Mouse (Mus musculus) CH12.LX (cell line): ENCODE results near the gene AW011738. TPM values are rescaled to one million over a fixed set of nuclear protein-coding genes. Genes with fewer than 3 reads are reported as not detected.

ENCODE experiments used
- DNase-seq: peaks from one replicate; pipeline ENCODE4 v3.0.0-alpha.2; 2013; ENCODE audit errors: extremely low read depth
- H3K27ac ChIP-seq: 2 replicates; pipeline ENCODE4 v1.5.1; 2012; ENCODE audit warnings: low read depth, mild to moderate bottlenecking, control low read depth, moderate library complexity; ENCODE audit not compliant: insufficient read depth
- H3K27me3 ChIP-seq: replicated peaks from 2 replicates; pipeline ENCODE3; 2012; ENCODE audit warnings: inconsistent platforms
- H3K36me3 ChIP-seq, 2 experiments: replicated peaks in 1 of 2; 2 replicates each; pipeline versions ENCODE3 to v1.6.1; 2012; ENCODE audit warnings: inconsistent platforms in 1 of 2, low read length in 1 of 2, mild to moderate bottlenecking in 1 of 2, mixed read lengths in 1 of 2, moderate library complexity in 1 of 2; ENCODE audit not compliant: control insufficient read depth in 1 of 2, insufficient read depth in 1 of 2
- H3K4me1 ChIP-seq, 2 experiments: 2 replicates each; pipeline ENCODE4 v1.6.1; 2012; ENCODE audit warnings: inconsistent platforms in 1 of 2, moderate library complexity in 1 of 2; ENCODE audit not compliant: insufficient read depth in 2 of 2, control insufficient read depth in 1 of 2
- H3K4me2 ChIP-seq: 2 replicates; pipeline ENCODE4 v1.6.1; 2012; ENCODE audit warnings: low read depth, mild to moderate bottlenecking, control low read depth; ENCODE audit not compliant: poor library complexity, insufficient read depth, severe bottlenecking
- H3K4me3 ChIP-seq, 3 experiments: fragments of 150-350 bp in 1 of 3; sonication (generic) in 1 of 3; replicated peaks in 1 of 3; 2 replicates each; pipeline versions ENCODE3 to v1.5.1; 2011 to 2012; ENCODE audit warnings: low read depth in 2 of 3, low read length in 2 of 3, mild to moderate bottlenecking in 2 of 3, moderate library complexity in 2 of 3, control low read depth in 1 of 3, improper control_type of control experiment in 1 of 3, inconsistent platforms in 1 of 3, mixed read lengths in 1 of 3; ENCODE audit not compliant: poor library complexity in 1 of 3
- H3K79me2 ChIP-seq: replicated peaks from 2 replicates; pipeline ENCODE4 v1.6.1; 2012; ENCODE audit warnings: mild to moderate bottlenecking, moderate library complexity; ENCODE audit not compliant: control insufficient read depth, poor library complexity, insufficient read depth, severe bottlenecking; ENCODE audit errors: extremely low read depth
- H3K9ac ChIP-seq: 2 replicates; pipeline ENCODE4 v1.6.1; 2012; ENCODE audit warnings: low read depth, mild to moderate bottlenecking, control low read depth, moderate library complexity; ENCODE audit not compliant: insufficient read depth
- H3K9me3 ChIP-seq: replicated peaks from 2 replicates; pipeline ENCODE3; 2012; ENCODE audit warnings: low read length, inconsistent platforms, mixed read lengths
- BHLHE40 ChIP-seq: IDR thresholded peaks from 2 replicates; pipeline ENCODE4 v1.6.1; 2011; ENCODE audit warnings: mild to moderate bottlenecking, low read depth, low read length, improper control_type of control experiment
- CHD1 ChIP-seq: IDR thresholded peaks from 2 replicates; pipeline ENCODE4 v1.6.1; 2012; ENCODE audit warnings: low read depth, low read length, improper control_type of control experiment, inconsistent platforms
- ELF1 ChIP-seq: IDR thresholded peaks from 2 replicates; pipeline ENCODE4 v1.6.1; 2014; ENCODE audit warnings: low read depth, mild to moderate bottlenecking, inconsistent platforms, low read length, improper control_type of control experiment
- EP300 ChIP-seq: IDR thresholded peaks from 2 replicates; pipeline ENCODE4 v1.6.1; 2011; ENCODE audit warnings: low read length, improper control_type of control experiment
- ETS1 ChIP-seq: conservative IDR thresholded peaks from 2 replicates; pipeline ENCODE4 v1.6.1; 2012; ENCODE audit warnings: low read depth, mild to moderate bottlenecking, inconsistent platforms, low read length, improper control_type of control experiment, moderate library complexity
- JUND ChIP-seq: conservative IDR thresholded peaks from 2 replicates; pipeline ENCODE4 v1.6.1; 2011; ENCODE audit warnings: low read depth, low read length, improper control_type of control experiment
- KAT2A ChIP-seq: IDR thresholded peaks from 2 replicates; pipeline ENCODE4 v1.6.1; 2012; ENCODE audit warnings: low read length, improper control_type of control experiment, inconsistent platforms; ENCODE audit not compliant: insufficient replicate concordance
- MAFK ChIP-seq: IDR thresholded peaks from 2 replicates; pipeline ENCODE4 v1.6.1; 2011; ENCODE audit warnings: low read length, improper control_type of control experiment; ENCODE audit not compliant: insufficient replicate concordance
- MAX ChIP-seq: IDR thresholded peaks from 2 replicates; pipeline ENCODE4 v1.6.1; 2011; ENCODE audit warnings: low read length, improper control_type of control experiment
- MEF2A ChIP-seq: IDR thresholded peaks from 2 replicates; pipeline ENCODE4 v1.6.1; 2014; ENCODE audit warnings: low read depth, mild to moderate bottlenecking, inconsistent platforms, low read length, improper control_type of control experiment, borderline replicate concordance
- MYC ChIP-seq: IDR thresholded peaks from 2 replicates; pipeline ENCODE4 v1.6.1; 2011; ENCODE audit warnings: low read depth, mild to moderate bottlenecking, improper control_type of control experiment, low read length
- NRF1 ChIP-seq: IDR thresholded peaks from 2 replicates; pipeline ENCODE4 v1.6.1; 2014; ENCODE audit warnings: low read depth, mild to moderate bottlenecking, inconsistent platforms, low read length, improper control_type of control experiment, moderate library complexity
- PAX5 ChIP-seq: IDR thresholded peaks from 2 replicates; pipeline ENCODE4 v1.6.1; 2012; ENCODE audit warnings: low read length, inconsistent platforms, mixed read lengths
- POLR2A ChIP-seq: IDR thresholded peaks from 2 replicates; pipeline ENCODE4 v1.6.1; 2011; ENCODE audit warnings: low read depth, mild to moderate bottlenecking, improper control_type of control experiment, low read length
- POLR2AphosphoS2 ChIP-seq: IDR thresholded peaks from 2 replicates; pipeline ENCODE4 v1.6.1; 2011; ENCODE audit warnings: low read depth, low read length, improper control_type of control experiment
- RAD21 ChIP-seq: IDR thresholded peaks from 2 replicates; pipeline ENCODE4 v1.6.1; 2011; ENCODE audit warnings: low read depth, mild to moderate bottlenecking, low read length, improper control_type of control experiment, moderate library complexity
- RCOR1 ChIP-seq: conservative IDR thresholded peaks from 2 replicates; pipeline ENCODE4 v1.6.1; 2012; ENCODE audit warnings: low read depth, mild to moderate bottlenecking, inconsistent platforms, low read length, improper control_type of control experiment
- SMC3 ChIP-seq: IDR thresholded peaks from 2 replicates; pipeline ENCODE4 v1.6.1; 2011; ENCODE audit warnings: low read depth, low read length, improper control_type of control experiment
- TBP ChIP-seq: conservative IDR thresholded peaks from 2 replicates; pipeline ENCODE4 v1.6.1; 2011; ENCODE audit warnings: low read depth, low read length, improper control_type of control experiment
- UBTF ChIP-seq: IDR thresholded peaks from 2 replicates; pipeline ENCODE4 v1.6.1; 2012; ENCODE audit warnings: low read depth, mild to moderate bottlenecking, inconsistent platforms, low read length, improper control_type of control experiment, moderate library complexity
- USF1 ChIP-seq: IDR thresholded peaks from 2 replicates; pipeline ENCODE4 v1.6.1; 2014; ENCODE audit warnings: low read depth, mild to moderate bottlenecking, inconsistent platforms, low read length, improper control_type of control experiment
- ZC3H11A ChIP-seq: IDR thresholded peaks from 2 replicates; pipeline ENCODE4 v1.6.1; 2012; ENCODE audit warnings: low read depth, mild to moderate bottlenecking, inconsistent platforms, low read length, improper control_type of control experiment
- ZNF384 ChIP-seq: IDR thresholded peaks from 2 replicates; pipeline ENCODE4 v1.6.1; 2012; ENCODE audit warnings: low read depth, low read length, improper control_type of control experiment, inconsistent platforms
- dilution Hi-C: fragments of 300-500 bp; cut with MboI; formaldehyde crosslinking; loops from 2 replicates; pipeline ENCODE4 v1.14.3; 2020; ENCODE audit warnings: low sequenced_read_pairs; ENCODE audit not compliant: extremely low pct_unique_long_range_greater_than_20kb, extremely low pct_ligation_motif_present
- in situ Hi-C: fragments of 300-500 bp; cut with MboI; formaldehyde crosslinking; loops from 3 replicates; pipeline ENCODE4 v1.14.3; 2019; ENCODE audit warnings: low sequenced_read_pairs, low pct_ligation_motif_present, low pct_unique_long_range_greater_than_20kb, mixed read lengths
- polyA plus RNA-seq: library from polyadenylated mRNA; unstranded; fragments of >175 nt; gene quantifications from 2 replicates; pipeline ENCODE4 v1.2.1, GENCODE M21; 2012; ENCODE audit warnings: low read depth; ENCODE audit not compliant: insufficient read length
- total RNA-seq, 2 experiments: library from RNA; depleted of rRNA; stranded (reverse); fragments of 300-350 nt in 1 of 2; fragments of >200 nt in 1 of 2; gene quantifications; 2 replicates each; pipeline ENCODE4 v1.2.3; 2012 to 2014

AW011738 gene
- total and polyA plus RNA-seq, 3 experiments, result 0.15 to 1.6 (median 0.20) TPM

GRCm38 (mm10) chr4:156217022-156217669 is 14.0 kb downstream of the AW011738 start:
- Histone ChIP-seq H3K4me2 (no peak overlapping the region), H3K27me3 (no peaks in the 10 kb centered on the region), H3K79me2 (no peaks in the 10 kb centered on the region), H3K36me3 (peaks cover 0 to 13% of the 10 kb centered on the region in 2 experiments), H3K4me3 (no peak overlapping the region), H3K4me1 (peaks cover 13 to 15% of the 10 kb centered on the region in 2 experiments), H3K27ac (no peak overlapping the region), H3K9me3 (no peaks in the 10 kb centered on the region)
- dilution Hi-C loops, result no loop called here
- in situ Hi-C loops, result no loop called here
- no peak for TF ChIP-seq RAD21
- no peak for TF ChIP-seq CHD1
- TF ChIP-seq BHLHE40, result no peak
- no peak for TF ChIP-seq PAX5
- TF ChIP-seq ETS1, result no peak
- TF ChIP-seq USF1, result no peak
- no peak for TF ChIP-seq JUND
- no peak for TF ChIP-seq ZNF384
- TF ChIP-seq MAX, result no peak
- TF ChIP-seq, all 38 proteins: peak for 0
- DNase-seq, result no peak
- H3K9ac ChIP-seq, result no peak overlapping the region

- H3K27me3 ChIP-seq, result no peaks in the 10 kb centered on the region
- H3K9ac ChIP-seq, result no peak overlapping the region
- H3K27ac ChIP-seq, result no peak overlapping the region
- no peak overlapping the region for H3K4me2 ChIP-seq
- no peaks in the 10 kb centered on the region for H3K79me2 ChIP-seq
- H3K4me3 ChIP-seq, result no peak overlapping the region
- in situ Hi-C loops, result no loop called here
- DNase-seq, result no peak
- dilution Hi-C loops, result no loop called here
- TF ChIP-seq ETS1 (no peak), UBTF (no peak), CHD1 (no peak), MYC (no peak), RCOR1 (no peak), ZC3H11A (no peak), EP300 (no peak), KAT2A (no peak), MEF2A (no peak), PAX5 (no peak), POLR2AphosphoS2 (no peak), TBP (no peak), BHLHE40 (no peak), SMC3 (no peak), POLR2A (no peak), MAFK (no peak), MAX (no peak), ELF1 (no peak), NRF1 (no peak)
- TF ChIP-seq, all 38 proteins: peak for 0
- H3K36me3 ChIP-seq, result peaks cover 6 to 20% of the 10 kb centered on the region in 2 experiments
- H3K9me3 ChIP-seq, result no peaks in the 10 kb centered on the region
- peaks cover 13 to 15% of the 10 kb centered on the region in 2 experiments for H3K4me1 ChIP-seq
Measured at GRCm38 (mm10) chr4:156217838-156218237, 14.7 kb downstream of the AW011738 start.
